Mouse (Mus musculus) liver, embryonic 14.5 days (tissue): ENCODE measurements at regions not wholly inside any gene's neighbourhood (a gene's known extent, or its start where the extent isn't known, plus 50 kb on each side); places are given as distances from the start of the nearest gene placed in this dataset.

Source experiments
- CTCF ChIP-seq: IDR thresholded peaks from 2 replicates; pipeline ENCODE4 v1.5.1; 2016; ENCODE audit warnings: antibody characterized with exemption, low read depth, control low read depth
- EP300 ChIP-seq: IDR thresholded peaks from 2 replicates; pipeline ENCODE4 v1.6.1; 2016; ENCODE audit warnings: antibody characterized with exemption, low read depth

DNA sequence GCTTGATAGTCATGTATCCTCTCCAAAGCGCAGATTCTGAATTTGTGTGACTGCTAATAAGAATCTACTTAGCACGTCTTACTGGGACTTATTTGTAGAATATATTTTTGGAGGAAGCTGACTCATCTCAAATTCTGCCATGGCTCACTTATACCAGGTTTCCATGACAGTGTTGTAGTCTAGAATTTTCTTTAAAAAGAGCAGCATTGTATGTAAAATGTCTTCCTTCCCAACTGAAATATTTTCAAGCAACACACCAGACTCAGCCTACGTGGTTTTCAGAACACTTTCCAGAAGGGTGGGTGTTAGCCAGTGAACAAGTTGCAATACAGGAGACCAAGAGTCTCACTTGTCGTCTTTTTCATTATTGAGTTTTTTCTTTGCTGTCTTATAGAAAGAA, 202.2 kb downstream of the Fat4 start:
- no peak for TF ChIP-seq CTCF
- no peak for TF ChIP-seq EP300
